Mouse (Mus musculus) lung, postnatal 0 days (tissue): ENCODE measurements around the gene Gm17334.

Experiments
- CTCF ChIP-seq: IDR thresholded peaks from 2 replicates; pipeline ENCODE4 v1.5.1; 2016; ENCODE audit warnings: antibody characterized with exemption, mild to moderate bottlenecking
- EP300 ChIP-seq: IDR thresholded peaks from 2 replicates; pipeline ENCODE4 v1.6.1; 2016; ENCODE audit warnings: antibody characterized with exemption, mild to moderate bottlenecking, control low read depth

DNA sequence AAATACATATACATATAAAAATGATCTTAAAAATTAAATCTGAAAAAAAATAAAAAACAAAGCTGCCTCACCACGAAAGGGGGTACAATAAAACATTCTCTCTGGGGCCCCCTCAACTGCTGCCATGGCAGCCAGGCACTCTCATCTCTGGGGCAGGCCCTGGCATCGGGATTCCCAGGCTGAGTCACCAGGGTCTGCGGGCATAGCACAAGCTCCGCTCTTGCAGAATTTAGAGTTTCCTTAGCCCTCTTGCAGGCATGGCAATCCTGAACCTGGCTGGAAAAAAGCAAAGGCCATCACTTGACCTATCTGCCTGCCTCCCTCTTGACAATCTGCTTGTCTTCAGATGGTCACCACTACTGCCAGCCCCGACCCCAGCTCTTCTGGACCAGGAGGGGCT, 11.7 kb downstream of the Gm17334 start:
- TF ChIP-seq EP300 = no peak
- no peak for TF ChIP-seq CTCF
